Mouse (Mus musculus) colon, adult 2 months (tissue): ENCODE data around the gene Zfand2b. TPM values are rescaled to one million over a fixed set of nuclear protein-coding genes. Genes with fewer than 3 reads are reported as not detected.

ENCODE experiments used
- polyA plus RNA-seq: library from polyadenylated mRNA; depleted of rRNA; stranded (reverse); fragments of >200 nt; gene quantifications from 2 replicates; pipeline ENCODE4 v1.2.3, GENCODE M21; 2012; rRNA removed

Zfand2b gene
- 87.5 and 101 TPM in 2 replicates for polyA plus RNA-seq

GRCm38 (mm10) chr1:75168472-75169464, at the start of gene Zfand2b:
Gene Zfand2b, plus strand, starts transcription at chr1:75168646.

GRCm38 (mm10) chr1:75124346-75125321, 43.8 kb upstream of the Zfand2b start, which contains the start of gene Nhej1:
Gene Nhej1, minus strand, starts transcription at chr1:75125200.

GRCm38 (mm10) chr1:75133421-75134207, 34.8 kb upstream of the Zfand2b start, which contains the start of gene Slc23a3:
Gene Slc23a3, minus strand, starts transcription at chr1:75133890.

GRCm38 (mm10) chr1:75142301-75143261, 25.9 kb upstream of the Zfand2b start, which contains the start of the genes Cnppd1 and Retreg2:
Gene Cnppd1, minus strand, starts transcription at chr1:75142711.
Gene Retreg2, plus strand, starts transcription at chr1:75142778.

GRCm38 (mm10) chr1:75180105-75180590, 11.7 kb downstream of the Zfand2b start, which contains the start of gene Abcb6:
Gene Abcb6, minus strand, starts transcription at chr1:75180392.

GRCm38 (mm10) chr1:75191622-75192402, 23.4 kb downstream of the Zfand2b start, which contains the start of the genes Ankzf1 and Atg9a:
Gene Ankzf1, plus strand, starts transcription at chr1:75192151.
Gene Atg9a, minus strand, starts transcription at chr1:75192196.

GRCm38 (mm10) chr1:75210136-75211087, 42.0 kb downstream of the Zfand2b start, which contains the start of the genes Glb1l and Stk16:
Gene Glb1l, minus strand, starts transcription at chr1:75210813.
Gene Stk16, plus strand, starts transcription at chr1:75210838.

GRCm38 (mm10) chr1:75219531-75219930, 51.1 kb downstream of the Zfand2b start, which contains the start of gene Tuba4a:
Gene Tuba4a, minus strand, starts transcription at chr1:75219865.

Other genes with a start within 250 kb of the Zfand2b start
- 0.10 and 0.15 TPM in 2 replicates for gene Cfap65, start 233.0 kb upstream of the Zfand2b start, polyA plus RNA-seq
- 186 and 200 TPM in 2 replicates for gene Ihh, start 217.0 kb upstream of the Zfand2b start, polyA plus RNA-seq
- 1.5 and 3.2 TPM in 2 replicates for gene Nhej1, start 43.4 kb upstream of the Zfand2b start, polyA plus RNA-seq
- 3.2 and 4.2 TPM in 2 replicates for gene Slc23a3, start 34.8 kb upstream of the Zfand2b start, polyA plus RNA-seq
- gene Cnppd1, start 25.9 kb upstream of the Zfand2b start, polyA plus RNA-seq, result 76.1 and 79.1 TPM in 2 replicates
- gene Retreg2, start 25.9 kb upstream of the Zfand2b start, polyA plus RNA-seq, result 112 and 187 TPM in 2 replicates
- 52.0 and 58.9 TPM in 2 replicates for gene Abcb6, start 11.7 kb downstream of the Zfand2b start, polyA plus RNA-seq
- 18.2 and 19.4 TPM in 2 replicates for gene Ankzf1, start 23.5 kb downstream of the Zfand2b start, polyA plus RNA-seq
- gene Atg9a, start 23.6 kb downstream of the Zfand2b start, polyA plus RNA-seq, result 91.9 and 103 TPM in 2 replicates
- 3.3 and 5.5 TPM in 2 replicates for gene Glb1l, start 42.2 kb downstream of the Zfand2b start, polyA plus RNA-seq
- 166 and 233 TPM in 2 replicates for gene Stk16, start 42.2 kb downstream of the Zfand2b start, polyA plus RNA-seq
- 93.3 and 109 TPM in 2 replicates for gene Tuba4a, start 51.2 kb downstream of the Zfand2b start, polyA plus RNA-seq
- gene A630095N17Rik, start 63.5 kb downstream of the Zfand2b start, polyA plus RNA-seq, result not detected in 2 replicates
- gene Dnajb2, start 67.8 kb downstream of the Zfand2b start, polyA plus RNA-seq, result 32.2 and 35.1 TPM in 2 replicates
- 12.7 and 13.4 TPM in 2 replicates for gene Ptprn, start 95.9 kb downstream of the Zfand2b start, polyA plus RNA-seq
- 12.2 and 18.9 TPM in 2 replicates for gene Resp18, start 109.8 kb downstream of the Zfand2b start, polyA plus RNA-seq
- gene Dnpep, start 149.3 kb downstream of the Zfand2b start, polyA plus RNA-seq, result 187 and 208 TPM in 2 replicates
- 766 and 827 TPM in 2 replicates for gene Des, start 191.7 kb downstream of the Zfand2b start, polyA plus RNA-seq
- 67.2 and 72.8 TPM in 2 replicates for gene Speg, start 206.7 kb downstream of the Zfand2b start, polyA plus RNA-seq